Mouse (Mus musculus) liver, embryonic 14.5 days (tissue): ENCODE results near the gene Mogs. TPM values are rescaled to one million over a fixed set of nuclear protein-coding genes. Genes with fewer than 3 reads are reported as not detected.
"Not testable (repeated sequence)": the region's sequence is repeated elsewhere in the genome, so short reads cannot be mapped to it uniquely, and the experiment has no call there.

ENCODE experiments used
- ATAC-seq: fragments of 200-750 bp; cut with Nextera tagmentation; 2 replicates; pipeline ENCODE4 v1.8.0; 2017; ENCODE audit warnings: moderate number of reproducible peaks, mild to moderate bottlenecking, moderate library complexity; ENCODE audit not compliant: insufficient read depth
- DNase-seq, 3 experiments: peaks; one replicate each; pipeline ENCODE4 v3.0.0-alpha.2; 2012 to 2013; ENCODE audit warnings: low read depth in 3 of 3, low spot score in 3 of 3
- H3K27ac ChIP-seq: fragments of 300-500 bp; sonication (generic); 2 replicates; pipeline ENCODE4 v1.5.1; 2014; ENCODE audit warnings: moderate library complexity, mild to moderate bottlenecking, control low read depth, inconsistent platforms
- H3K27me3 ChIP-seq: fragments of 300-500 bp; sonication (generic); 2 replicates; pipeline ENCODE4 v1.6.1; 2014; ENCODE audit warnings: mild to moderate bottlenecking, low read length, moderate library complexity; ENCODE audit not compliant: control insufficient read depth, insufficient read depth
- H3K36me3 ChIP-seq: fragments of 300-500 bp; sonication (generic); replicated peaks from 2 replicates; pipeline ENCODE4 v1.6.1; 2014; ENCODE audit warnings: low read depth; ENCODE audit not compliant: control insufficient read depth, insufficient read depth
- H3K4me1 ChIP-seq, 2 experiments: fragments of 200-500 bp in 1 of 2; fragments of 300-500 bp in 1 of 2; sonication (generic) in 1 of 2; replicated peaks; 2 replicates each; pipeline ENCODE4 v1.6.1; 2012 to 2014; ENCODE audit warnings: antibody characterized with exemption in 1 of 2, inconsistent platforms in 1 of 2, low read length in 1 of 2; ENCODE audit not compliant: control insufficient read depth in 2 of 2, insufficient read depth in 2 of 2
- H3K4me2 ChIP-seq: fragments of 300-500 bp; sonication (generic); 2 replicates; pipeline ENCODE4 v1.6.1; 2014; ENCODE audit warnings: low read depth, mild to moderate bottlenecking, control low read depth, moderate library complexity
- H3K4me3 ChIP-seq, 2 experiments: fragments of 200-500 bp in 1 of 2; fragments of 300-500 bp in 1 of 2; sonication (generic) in 1 of 2; 2 replicates each; pipeline ENCODE4 v1.5.1; 2012 to 2014; ENCODE audit warnings: low read depth in 2 of 2, low read length in 2 of 2, mild to moderate bottlenecking in 2 of 2, control low read depth in 1 of 2, inconsistent platforms in 1 of 2, moderate library complexity in 1 of 2; ENCODE audit not compliant: insufficient read depth in 1 of 2
- H3K9ac ChIP-seq: fragments of 300-500 bp; sonication (generic); replicated peaks from 2 replicates; pipeline ENCODE4 v1.6.1; 2014; ENCODE audit warnings: mild to moderate bottlenecking, control low read depth, moderate library complexity
- H3K9me3 ChIP-seq: fragments of 300-500 bp; sonication (generic); 2 replicates; pipeline ENCODE4 v1.6.1; 2016; ENCODE audit warnings: low read length, mixed read lengths; ENCODE audit not compliant: control insufficient read depth
- CTCF ChIP-seq: IDR thresholded peaks from 2 replicates; pipeline ENCODE4 v1.5.1; 2016; ENCODE audit warnings: antibody characterized with exemption, low read depth, control low read depth
- EP300 ChIP-seq: IDR thresholded peaks from 2 replicates; pipeline ENCODE4 v1.6.1; 2016; ENCODE audit warnings: antibody characterized with exemption, low read depth
- WGBS: fragments of 180-500 bp; shearing (Covaris S2); extraction: QIAGEN DNeasy Blood & Tissue Kit; methylation state at CpG from one replicate; pipeline ENCODE4 v1.1.7; 2014; ENCODE audit not compliant: insufficient replicate concordance; 5-methylcytosine and 5-hydroxymethylcytosine counted together
- polyA plus RNA-seq, 2 experiments: library from polyadenylated mRNA; depleted of rRNA in 1 of 2; stranded (reverse) in 1 of 2; unstranded in 1 of 2; fragments of >200 nt; fragmentation: Nextera tagmentation in 1 of 2; extraction: Ambion mirVana in 1 of 2; gene quantifications; 2 replicates each; pipeline versions ENCODE4 v1.2.1 to v1.2.3; 2012 to 2014

Gene Mogs
- polyA plus RNA-seq, 2 experiments: 28.2 to 36.9 TPM

DNA sequence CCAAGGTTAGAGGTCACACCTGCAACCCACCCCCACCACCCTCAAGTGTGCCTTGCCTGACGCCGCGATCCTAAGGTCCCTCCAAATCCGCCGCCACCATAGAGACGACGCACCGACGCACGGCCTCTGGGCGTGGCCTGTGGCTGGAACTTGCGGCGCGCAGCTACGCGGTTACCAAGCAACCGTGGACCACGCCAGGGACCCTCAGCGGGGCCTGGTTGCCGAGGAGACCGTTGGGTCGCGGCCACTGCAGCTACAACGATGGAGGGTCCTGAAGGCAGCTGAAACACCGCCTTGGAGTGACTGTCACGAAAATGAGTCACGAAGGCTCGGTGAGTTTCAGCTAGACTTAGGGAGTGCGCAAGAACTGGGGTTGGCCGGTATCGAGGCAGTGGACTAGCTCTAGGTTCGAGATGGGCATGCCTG, 41.0 kb downstream of the Mogs start, which contains the start of the genes Wdr54 and 1700003E16Rik:
Gene Wdr54 (minus strand): TSS at position 139 of the 426 bp plus-strand sequence.
Gene 1700003E16Rik (plus strand): TSS at position 146 of the 426 bp plus-strand sequence.
- H3K9ac ChIP-seq: no peak within 1 kb of the TSS; the same call in 1 of the 2 replicates
- peak within 1 kb of the TSS; percentile 46 to 53 for H3K4me3 ChIP-seq
- no peak within 1 kb of the TSS for H3K27ac ChIP-seq
- H3K4me1 ChIP-seq: no peaks in the 10 kb centered on the region
- H3K36me3 ChIP-seq: no peaks in the 10 kb centered on the region
- DNase-seq (no peak), ATAC-seq (0 out of 2 replicates have a peak, but pooled peaks have one; percentile 42)
- peak within 1 kb of the TSS; percentile 80 for H3K4me2 ChIP-seq
- H3K9me3 ChIP-seq: no peaks in the 10 kb centered on the region
- TF ChIP-seq CTCF: no peak
- TF ChIP-seq EP300: no peak
- H3K27me3 ChIP-seq: peaks cover 29% of the 10 kb centered on the region
- 3% methylated on average over 32 of the region's 32 CpGs for WGBS

DNA sequence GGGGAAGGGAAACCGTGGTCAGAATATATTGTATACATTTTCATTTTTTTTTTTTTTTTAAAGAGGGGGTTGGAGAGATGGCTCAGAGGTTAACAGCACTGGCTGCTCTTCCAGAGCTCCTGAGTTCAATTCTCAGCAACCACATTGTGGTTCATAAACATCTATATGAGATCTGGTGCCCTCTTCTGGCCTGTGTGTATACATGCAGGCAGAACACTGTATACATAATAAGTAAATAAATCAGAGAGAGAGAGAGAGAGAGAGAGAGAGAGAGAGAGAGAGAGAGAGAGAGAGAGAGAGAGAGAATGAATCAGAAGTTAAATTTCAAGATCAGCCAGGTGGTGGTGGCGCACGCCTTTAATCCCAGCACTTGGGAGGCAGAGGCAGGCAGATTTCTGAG, 44.2 kb downstream of the Mogs start:
- H3K4me3 ChIP-seq, ATAC-seq, H3K36me3 ChIP-seq, H3K9ac ChIP-seq, H3K4me1 ChIP-seq, H3K27ac ChIP-seq, H3K9me3 ChIP-seq, H3K4me2 ChIP-seq: not testable (repeated sequence)
- TF ChIP-seq CTCF: peak; percentile 67
- DNase-seq: peak; percentile 38 to 48 (median 40)
- peaks cover 50% of the 10 kb centered on the region for H3K27me3 ChIP-seq
- 28% methylated on average over 3 of the region's 3 CpGs for WGBS

DNA sequence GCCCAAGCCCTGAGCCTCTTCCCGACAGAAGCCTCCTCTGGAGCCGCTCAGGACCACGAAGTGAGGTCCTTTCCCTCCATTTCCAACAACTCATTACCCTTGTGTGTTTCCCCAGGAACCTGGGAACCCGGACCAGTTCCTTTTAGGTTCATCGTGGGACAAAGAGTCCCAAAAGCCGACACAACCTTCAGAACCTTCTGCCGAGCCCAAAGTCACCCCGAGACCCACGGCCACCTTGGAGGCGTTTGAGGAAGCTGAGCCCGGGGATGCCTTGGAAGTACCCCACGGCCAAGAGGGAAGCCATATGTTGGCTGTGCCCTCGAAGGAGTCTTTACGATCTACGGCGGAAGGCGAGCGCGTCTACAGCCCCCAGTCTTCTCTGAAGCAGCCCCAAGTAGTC, 46.1 kb downstream of the Mogs start:
- Histone ChIP-seq H3K27ac (no peak overlapping the region), H3K9ac (no peak overlapping the region)

DNA sequence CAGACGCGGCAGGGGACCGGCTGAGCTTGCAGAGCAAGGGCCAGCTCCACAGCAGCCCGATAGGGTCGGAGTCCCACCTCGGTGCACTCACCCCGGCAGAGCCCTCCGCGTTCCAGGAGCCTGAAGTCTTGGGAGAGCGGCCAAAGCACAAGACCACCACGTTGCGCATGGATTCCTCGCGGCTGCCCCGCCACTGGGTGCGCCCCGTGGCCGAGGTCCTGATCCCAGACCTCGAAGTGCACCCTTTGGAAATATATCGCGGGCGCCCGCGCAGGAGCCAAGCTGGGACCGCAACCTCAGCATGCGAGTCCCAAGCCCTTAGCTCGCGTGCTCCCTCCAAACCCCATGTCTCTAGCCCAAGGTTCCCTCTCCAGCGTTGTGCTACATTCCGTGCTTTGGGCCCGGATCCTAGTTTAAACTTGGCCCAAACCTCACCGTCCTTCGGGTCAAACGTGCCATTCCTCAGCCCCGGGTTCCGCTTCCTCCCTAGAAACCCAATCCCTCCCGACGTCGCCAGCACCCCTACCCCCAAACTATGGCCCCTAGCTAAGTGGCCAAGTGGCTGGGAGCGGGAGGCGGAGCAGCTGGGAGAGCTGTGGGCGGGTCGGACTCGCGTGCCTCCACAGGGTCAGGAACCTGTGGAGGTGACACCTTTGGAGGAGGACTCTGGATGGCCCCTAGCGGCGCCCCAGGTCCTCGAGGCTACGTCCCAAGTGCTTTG, 46.8 kb downstream of the Mogs start:
- ATAC-seq (no peak), DNase-seq (no peak)
- Histone ChIP-seq H3K9ac (no peak overlapping the region), H3K36me3 (no peaks in the 10 kb centered on the region), H3K4me2 (peak overlapping the region; percentile 52), H3K9me3 (no peaks in the 10 kb centered on the region), H3K4me3 (peak overlapping the region; percentile 9 to 35; a peak in 2 of 4 replicates), H3K27me3 (peaks cover 37% of the 10 kb centered on the region), H3K4me1 (peaks cover 6 to 10% of the 10 kb centered on the region in 2 experiments), H3K27ac (no peak overlapping the region)
- no peak for TF ChIP-seq CTCF
- TF ChIP-seq EP300: no peak
- 1% methylated on average over 49 of the region's 49 CpGs for WGBS

More for the DNA sequence above, 46.1 kb downstream of the Mogs start:
- peaks cover 5 to 7% of the 10 kb centered on the region in 2 experiments for H3K4me1 ChIP-seq
- 11% methylated on average over 19 of the region's 19 CpGs for WGBS
- ATAC-seq (no peak), DNase-seq (no peak)
- H3K36me3 ChIP-seq: no peaks in the 10 kb centered on the region
- H3K9me3 ChIP-seq: no peaks in the 10 kb centered on the region
- peaks cover 39% of the 10 kb centered on the region for H3K27me3 ChIP-seq
- peak overlapping the region; percentile 52 for H3K4me2 ChIP-seq
- TF ChIP-seq EP300 (no peak), CTCF (no peak)
- H3K4me3 ChIP-seq: no peak overlapping the region; a peak in 1 of 4 replicates

DNA sequence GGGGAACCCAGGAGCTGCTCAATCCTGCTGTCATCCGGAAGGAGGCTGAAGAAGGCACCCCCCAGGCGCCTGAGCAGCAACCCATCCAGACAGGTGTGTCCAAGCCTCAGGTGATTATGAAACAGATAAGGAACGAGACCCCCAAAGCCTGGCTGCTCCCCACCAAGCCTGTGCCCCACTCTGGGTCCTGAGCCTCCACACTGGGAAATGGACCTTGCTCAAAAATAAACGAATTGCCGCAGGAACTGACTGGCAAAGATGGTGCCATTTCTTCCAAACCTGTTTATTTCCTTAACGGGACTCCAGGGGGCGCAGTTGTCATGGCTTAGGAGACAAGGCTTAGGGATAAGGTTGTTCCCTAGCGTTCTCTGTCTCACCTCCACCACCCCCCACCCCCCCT, 47.4 kb downstream of the Mogs start:
- H3K27me3 ChIP-seq: peaks cover 37% of the 10 kb centered on the region
- DNase-seq (peak; percentile 44 to 57 (median 45)), ATAC-seq (no peak)
- peaks cover 8 to 12% of the 10 kb centered on the region in 2 experiments for H3K4me1 ChIP-seq
- H3K4me2 ChIP-seq: peak overlapping the region; percentile 52
- under 1% methylated on average over 8 of the region's 8 CpGs for WGBS
- H3K36me3 ChIP-seq: no peaks in the 10 kb centered on the region
- no peak overlapping the region for H3K27ac ChIP-seq
- peak; percentile 84 for TF ChIP-seq CTCF
- no peak for TF ChIP-seq EP300
- peak overlapping the region; percentile 9 to 35; a peak in 2 of 4 replicates for H3K4me3 ChIP-seq
- no peaks in the 10 kb centered on the region for H3K9me3 ChIP-seq
- no peak overlapping the region for H3K9ac ChIP-seq
